Mouse (Mus musculus): ENCODE measurements around the gene Ston1. TPM values are rescaled to one million over a fixed set of nuclear protein-coding genes. Genes with fewer than 3 reads are reported as not detected.

The Ston1 gene
- total RNA-seq, 2 experiments from 2014 or later: 10.1 to 12.7 TPM

GRCm38 (mm10) chr17:88587371-88587770 is 10.1 kb upstream of the Ston1 start:
- peak in 1 of 2 experiments; percentile 51 for DNase-seq (ENCODE audit: low spot score in 2 of 2)

GRCm38 (mm10) chr17:88588228-88588627 is 9.3 kb upstream of the Ston1 start:
- no peak for DNase-seq (ENCODE audit: low spot score in 2 of 2)

DNA sequence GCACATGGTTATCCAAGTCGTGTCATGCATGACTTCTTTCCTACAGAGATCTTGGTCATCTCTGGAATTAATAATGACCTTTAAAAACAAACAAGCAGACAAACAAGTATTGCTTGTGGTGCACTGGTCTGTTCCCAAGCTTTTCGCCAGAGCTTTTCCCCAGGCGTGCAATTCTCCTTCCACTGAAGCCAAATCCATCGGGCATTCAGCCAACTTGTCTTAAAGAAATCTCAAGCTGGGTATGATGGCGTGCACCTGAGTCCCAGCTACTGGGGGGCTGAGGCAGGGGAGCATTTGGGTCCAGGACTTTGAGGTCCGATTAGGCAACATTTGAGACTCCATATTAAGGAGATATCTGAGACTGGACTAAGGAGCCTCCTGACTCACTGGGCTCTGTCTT is 7.2 kb upstream of the Ston1 start:
- DNase-seq (ENCODE audit: low spot score in 2 of 2): no peak

GRCm38 (mm10) chr17:88595071-88595470 is 2.4 kb upstream of the Ston1 start:
- no peak for DNase-seq (ENCODE audit: low spot score in 2 of 2)

GRCm38 (mm10) chr17:88596068-88596467 is 1.4 kb upstream of the Ston1 start:
- no peak for DNase-seq (ENCODE audit: low spot score in 2 of 2)

DNA sequence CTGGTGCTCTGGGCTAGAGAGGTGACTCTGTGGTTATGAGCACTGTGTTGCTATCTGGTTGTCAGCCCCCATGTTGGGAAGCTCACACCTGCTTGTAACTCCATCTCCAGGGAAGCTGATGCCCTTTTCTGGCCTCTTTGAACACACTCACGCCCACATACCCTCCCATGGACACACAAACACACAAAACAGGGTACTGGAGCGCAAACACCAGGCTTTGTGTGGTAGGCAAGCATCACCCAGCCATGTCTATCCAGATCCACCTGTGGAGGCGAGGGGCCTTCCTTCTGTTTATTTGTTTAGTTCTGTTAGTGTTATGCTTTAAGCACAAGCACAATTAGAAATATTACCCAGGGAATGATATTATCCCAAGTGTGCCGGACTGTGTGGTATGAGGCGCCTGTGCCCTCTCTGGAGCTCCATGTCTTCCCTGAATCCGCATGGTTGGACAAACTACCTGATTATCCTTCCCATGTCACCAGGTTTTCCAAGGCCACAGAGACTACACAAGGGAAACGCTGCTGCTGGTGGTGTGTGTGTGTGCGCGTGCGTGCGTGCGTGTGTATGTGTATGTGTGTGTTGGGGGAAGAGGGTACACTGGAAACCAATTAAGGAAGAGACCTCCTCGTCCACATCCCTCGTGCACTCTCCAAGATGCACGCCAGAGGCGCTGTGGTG is 801 bp upstream of the Ston1 start:
- DNase-seq (ENCODE audit: low spot score in 2 of 2): peak in 1 of 2 experiments; percentile 86

GRCm38 (mm10) chr17:88598056-88598420 is 554 bp downstream of the Ston1 start:
- DNase-seq (ENCODE audit: low spot score in 2 of 2): no peak

- no peak for DNase-seq (ENCODE audit: low spot score in 2 of 2)
Measured at GRCm38 (mm10) chr17:88598570-88599368, 1.3 kb downstream of the Ston1 start.

DNA sequence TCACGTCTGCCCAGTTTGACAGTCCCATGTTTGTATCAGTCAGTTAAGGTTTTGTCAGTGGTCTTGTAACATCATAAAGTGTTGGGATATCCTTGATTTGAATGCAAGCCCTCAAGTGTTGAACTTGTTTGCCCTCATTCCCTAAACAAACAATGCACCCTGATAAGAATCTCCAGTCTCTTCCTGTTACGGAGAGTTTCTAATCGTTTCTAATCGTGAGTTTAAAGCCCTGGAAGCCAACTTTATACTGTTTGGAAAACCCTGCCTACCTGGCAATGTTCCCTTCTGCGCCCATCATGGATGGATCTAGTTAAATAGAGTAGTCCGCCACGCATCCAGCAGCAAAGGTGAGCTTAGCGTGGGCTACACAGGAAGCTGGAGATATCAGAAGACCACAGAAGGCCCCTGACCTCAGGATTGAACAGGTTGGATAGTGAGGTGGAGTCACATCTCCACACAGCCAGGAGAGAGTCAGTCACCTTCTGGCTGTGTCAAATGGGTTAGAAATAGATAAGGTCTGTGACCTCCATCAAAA is 3.1 kb downstream of the Ston1 start:
- no peak for DNase-seq (ENCODE audit: low spot score in 2 of 2)

DNA sequence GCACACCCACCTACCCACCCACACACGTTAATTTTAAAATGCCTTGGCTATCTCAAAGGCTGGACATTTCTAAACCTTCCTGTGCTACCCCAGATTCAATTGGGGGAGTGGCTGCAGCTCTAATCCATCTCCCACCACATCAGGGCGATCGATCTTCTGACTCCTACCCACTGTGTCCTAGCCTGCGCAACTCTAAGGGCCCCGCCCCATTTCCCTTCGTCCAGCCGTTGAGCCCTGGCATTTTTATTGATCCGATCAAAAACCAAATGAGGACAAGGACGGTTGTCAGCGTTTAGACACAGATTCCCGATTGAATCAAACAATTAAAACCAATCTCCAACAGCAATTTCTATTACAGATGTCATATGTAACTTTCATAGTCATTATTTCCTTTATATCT is 6.5 kb downstream of the Ston1 start:
- no peak for DNase-seq (ENCODE audit: low spot score in 2 of 2)

DNA sequence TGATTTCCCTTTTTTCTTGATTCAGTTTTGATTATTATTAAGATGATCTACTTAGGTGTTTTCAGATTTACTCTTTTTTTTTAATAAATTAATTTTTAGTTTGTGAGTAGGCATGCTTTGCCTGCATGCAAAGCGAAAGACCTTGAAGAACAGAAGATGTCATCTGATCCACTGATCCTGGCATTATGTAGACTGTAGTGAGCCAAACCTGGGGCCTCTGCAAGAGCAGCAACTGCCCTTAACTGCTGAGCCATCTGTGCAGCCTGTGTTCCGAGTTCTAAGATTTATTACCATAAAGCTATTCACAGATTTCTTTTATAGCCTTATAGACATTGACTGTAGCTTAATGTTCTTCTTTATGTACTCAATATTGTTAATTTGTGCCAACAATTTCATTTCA is 8.6 kb downstream of the Ston1 start:
- DNase-seq (ENCODE audit: low spot score in 2 of 2): no peak

GRCm38 (mm10) chr17:88609361-88609760 is 11.9 kb downstream of the Ston1 start:
- no peak for DNase-seq (ENCODE audit: low spot score in 2 of 2)

GRCm38 (mm10) chr17:88611057-88611456 is 13.6 kb downstream of the Ston1 start:
- no peak for DNase-seq (ENCODE audit: low spot score in 2 of 2)

GRCm38 (mm10) chr17:88613172-88613571 is 15.7 kb downstream of the Ston1 start:
- no peak for DNase-seq (ENCODE audit: low spot score in 2 of 2)

DNA sequence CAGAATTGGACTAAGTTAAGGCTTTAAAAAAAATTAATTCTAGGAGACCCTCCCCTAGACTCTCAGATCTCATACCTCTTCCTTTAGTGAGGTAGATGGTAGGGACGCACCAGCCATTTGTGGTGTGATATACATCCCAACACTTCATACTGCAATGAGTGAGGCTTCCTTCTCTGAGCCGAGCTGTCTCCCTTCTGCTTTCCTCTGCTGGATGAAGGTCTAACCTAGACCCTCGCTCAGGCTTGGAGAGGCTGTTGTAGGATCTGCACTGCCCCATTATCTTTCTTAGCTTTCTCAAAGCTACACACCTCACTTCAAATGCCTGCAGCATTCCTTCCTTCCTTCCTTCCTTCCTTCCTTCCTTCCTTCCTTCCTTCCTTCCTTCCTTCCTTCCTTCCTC is 16.2 kb downstream of the Ston1 start:
- DNase-seq (ENCODE audit: low spot score in 2 of 2): no peak

DNA sequence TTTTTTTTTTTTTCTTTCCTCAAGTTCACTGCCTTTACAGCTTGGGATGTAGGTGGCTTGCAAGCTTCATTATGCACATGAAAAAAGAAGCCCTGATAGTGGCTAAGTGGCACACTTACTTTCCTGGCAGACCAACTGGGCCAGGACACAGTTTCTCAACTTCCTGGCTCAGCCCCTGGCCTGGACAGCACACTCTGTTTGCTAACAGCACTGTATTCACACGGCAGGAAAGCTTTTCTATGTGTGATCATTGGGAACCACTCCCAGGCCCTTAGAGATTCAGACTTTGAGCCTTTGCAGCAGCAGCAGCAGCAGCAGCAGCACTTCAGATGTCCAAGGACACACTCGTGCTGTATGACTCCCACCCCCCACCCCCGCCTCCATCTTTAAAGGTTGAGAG is 16.8 kb downstream of the Ston1 start:
- no peak for DNase-seq (ENCODE audit: low spot score in 2 of 2)

- DNase-seq (ENCODE audit: low spot score in 2 of 2): no peak
Measured at GRCm38 (mm10) chr17:88614733-88615132, 17.2 kb downstream of the Ston1 start.

DNA sequence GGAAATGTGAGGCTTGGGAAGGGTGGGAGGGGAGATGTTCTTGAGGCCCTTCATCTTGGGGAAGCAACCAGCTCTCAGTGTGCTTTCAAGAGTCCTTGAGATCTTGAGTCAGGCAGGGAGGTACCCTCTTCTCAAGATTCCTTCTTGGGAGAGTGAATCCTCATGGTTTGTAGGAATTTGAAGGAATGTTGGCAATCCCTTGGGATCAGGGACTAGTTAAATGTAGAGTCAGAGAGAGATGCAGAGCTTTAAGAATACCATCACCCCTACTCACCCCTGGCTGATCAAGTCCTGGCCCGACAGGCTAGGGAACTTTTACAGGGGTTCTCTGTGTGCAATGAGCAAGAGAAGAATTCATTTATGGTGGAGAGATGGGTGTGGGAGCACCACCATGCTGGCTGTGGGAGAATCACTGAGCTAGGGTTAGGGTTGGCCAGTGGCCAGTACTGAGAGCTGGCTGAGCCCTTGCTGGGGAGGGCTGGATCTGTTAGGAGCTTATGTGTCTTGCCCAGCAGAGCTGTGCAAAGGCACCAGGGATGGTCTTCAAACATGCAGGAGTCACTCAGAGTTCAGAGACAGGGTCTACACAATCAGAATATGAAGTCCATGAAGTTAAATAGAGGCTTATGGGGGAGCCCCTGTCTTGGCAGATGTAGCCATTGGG is 18.1 kb downstream of the Ston1 start:
- DNase-seq (ENCODE audit: low spot score in 2 of 2): no peak

GRCm38 (mm10) chr17:88620935-88621334 is 23.5 kb downstream of the Ston1 start:
- no peak for DNase-seq (ENCODE audit: low spot score in 2 of 2)

- DNase-seq (ENCODE audit: low spot score in 2 of 2): no peak
Measured at GRCm38 (mm10) chr17:88621374-88621773, 23.9 kb downstream of the Ston1 start.

DNA sequence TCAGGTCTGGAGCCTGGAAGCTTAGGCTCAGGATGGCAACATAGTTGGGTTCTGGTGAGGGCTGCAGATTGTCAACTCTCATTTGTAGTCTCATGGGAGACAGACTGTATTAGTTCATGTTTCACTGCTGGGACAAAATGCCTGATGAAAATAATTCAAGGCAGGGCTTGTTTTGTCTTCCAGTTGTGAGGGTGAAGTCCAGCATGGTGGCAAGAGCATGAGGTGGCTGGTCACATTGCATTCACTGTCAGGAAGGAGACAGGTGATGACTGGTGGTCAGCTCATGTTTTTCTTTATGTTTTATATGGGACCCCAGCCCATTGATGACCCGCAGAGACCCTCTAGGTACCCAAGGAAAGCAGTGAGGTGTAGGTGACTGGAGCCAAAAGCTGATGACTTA is 25.2 kb downstream of the Ston1 start:
- no peak for DNase-seq (ENCODE audit: low spot score in 2 of 2)

DNA sequence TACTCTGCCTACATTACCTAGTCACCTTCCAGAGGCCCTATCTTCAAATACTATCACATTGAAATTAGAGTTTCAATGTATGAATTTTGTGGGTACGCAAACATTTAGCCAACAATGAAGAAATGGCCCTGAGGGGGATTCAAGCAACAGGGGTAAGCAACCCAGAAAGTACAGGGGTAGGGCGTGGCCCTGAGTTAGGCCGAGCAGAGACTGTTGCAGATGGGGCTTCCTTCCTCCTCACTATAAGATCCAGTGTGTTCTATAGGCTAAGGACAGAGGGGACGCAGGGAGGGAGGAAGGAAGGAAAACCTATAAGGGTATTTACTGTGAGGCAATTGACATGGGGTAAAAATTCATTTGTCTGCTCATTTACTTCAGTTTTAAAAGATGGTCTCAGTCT is 26.9 kb downstream of the Ston1 start:
- no peak for DNase-seq (ENCODE audit: low spot score in 2 of 2)
